Mouse (Mus musculus): ENCODE data around the gene Lmtk3. TPM values are rescaled to one million over a fixed set of nuclear protein-coding genes. Genes with fewer than 3 reads are reported as not detected.

Lmtk3 gene
- polyA plus RNA-seq, 1 experiment from 2014 or later = 3.4 TPM

Other genes starting within 250 kb of the Lmtk3 start
- gene Hsd17b14, start 228.8 kb upstream of the Lmtk3 start, polyA plus RNA-seq (2016; fragmentation: Nextera tagmentation; extraction: Ambion mirVana) = 0.55 and 1.1 TPM in 2 replicates
- 50.4 and 56.5 TPM in 2 replicates for gene Bcat2, start 213.6 kb upstream of the Lmtk3 start, polyA plus RNA-seq (2016; fragmentation: Nextera tagmentation; extraction: Ambion mirVana)
- gene Fgf21, start 168.2 kb upstream of the Lmtk3 start, polyA plus RNA-seq (2016; fragmentation: Nextera tagmentation; extraction: Ambion mirVana) = not detected in 2 replicates
- gene Fut1, start 166.4 kb upstream of the Lmtk3 start, polyA plus RNA-seq (2016; fragmentation: Nextera tagmentation; extraction: Ambion mirVana) = not detected in 2 replicates
- 0.13 and 0.17 TPM in 2 replicates for gene Izumo1, start 161.9 kb upstream of the Lmtk3 start, polyA plus RNA-seq (2016; fragmentation: Nextera tagmentation; extraction: Ambion mirVana)
- 11.7 and 13.4 TPM in 2 replicates for gene Rasip1, start 156.2 kb upstream of the Lmtk3 start, polyA plus RNA-seq (2016; fragmentation: Nextera tagmentation; extraction: Ambion mirVana)
- gene Mamstr, start 143.8 kb upstream of the Lmtk3 start, polyA plus RNA-seq (2016; fragmentation: Nextera tagmentation; extraction: Ambion mirVana) = 5.7 and 5.9 TPM in 2 replicates
- gene Fut2, start 117.3 kb upstream of the Lmtk3 start, polyA plus RNA-seq (2016; fragmentation: Nextera tagmentation; extraction: Ambion mirVana) = 0.15 TPM in 2 replicates
- 0.13 and 0.23 TPM in 2 replicates for gene Ntn5, start 99.7 kb upstream of the Lmtk3 start, polyA plus RNA-seq (2016; fragmentation: Nextera tagmentation; extraction: Ambion mirVana)
- gene Sec1, start 89.3 kb upstream of the Lmtk3 start, polyA plus RNA-seq (2016; fragmentation: Nextera tagmentation; extraction: Ambion mirVana) = 0.40 and 0.74 TPM in 2 replicates
- gene Car11, start 83.9 kb upstream of the Lmtk3 start, polyA plus RNA-seq (2016; fragmentation: Nextera tagmentation; extraction: Ambion mirVana) = 8.8 and 12.6 TPM in 2 replicates
- gene Dbp, start 78.7 kb upstream of the Lmtk3 start, polyA plus RNA-seq (2016; fragmentation: Nextera tagmentation; extraction: Ambion mirVana) = 6.4 and 8.5 TPM in 2 replicates
- 990 and 1,038 TPM in 2 replicates for gene Rpl18, start 68.3 kb upstream of the Lmtk3 start, polyA plus RNA-seq (2016; fragmentation: Nextera tagmentation; extraction: Ambion mirVana)
- 32.5 TPM in 2 replicates for gene Sphk2, start 65.7 kb upstream of the Lmtk3 start, polyA plus RNA-seq (2016; fragmentation: Nextera tagmentation; extraction: Ambion mirVana)
- gene Fam83e, start 62.5 kb upstream of the Lmtk3 start, polyA plus RNA-seq (2016; fragmentation: Nextera tagmentation; extraction: Ambion mirVana) = 1.0 and 1.3 TPM in 2 replicates
- gene Spaca4, start 57.9 kb upstream of the Lmtk3 start, polyA plus RNA-seq (2016; fragmentation: Nextera tagmentation; extraction: Ambion mirVana) = not detected in 2 replicates
- gene Sult2b1, start 931 bp downstream of the Lmtk3 start, polyA plus RNA-seq (2016; fragmentation: Nextera tagmentation; extraction: Ambion mirVana) = 1.6 and 1.9 TPM in 2 replicates
- gene Cyth2, start 30.8 kb downstream of the Lmtk3 start, polyA plus RNA-seq (2016; fragmentation: Nextera tagmentation; extraction: Ambion mirVana) = 171 and 175 TPM in 2 replicates
- 1.6 and 2.2 TPM in 2 replicates for gene Kcnj14, start 41.0 kb downstream of the Lmtk3 start, polyA plus RNA-seq (2016; fragmentation: Nextera tagmentation; extraction: Ambion mirVana)
- 75.4 and 78.0 TPM in 2 replicates for gene Grwd1, start 47.2 kb downstream of the Lmtk3 start, polyA plus RNA-seq (2016; fragmentation: Nextera tagmentation; extraction: Ambion mirVana)
- 50.0 and 65.6 TPM in 2 replicates for gene Kdelr1, start 89.0 kb downstream of the Lmtk3 start, polyA plus RNA-seq (2016; fragmentation: Nextera tagmentation; extraction: Ambion mirVana)
- 0.35 and 0.37 TPM in 2 replicates for gene Grin2d, start 94.6 kb downstream of the Lmtk3 start, polyA plus RNA-seq (2016; fragmentation: Nextera tagmentation; extraction: Ambion mirVana)
- 0.41 and 0.65 TPM in 2 replicates for gene Syngr4, start 113.0 kb downstream of the Lmtk3 start, polyA plus RNA-seq (2016; fragmentation: Nextera tagmentation; extraction: Ambion mirVana)
- 5.0 and 6.0 TPM in 2 replicates for gene Tmem143, start 113.2 kb downstream of the Lmtk3 start, polyA plus RNA-seq (2016; fragmentation: Nextera tagmentation; extraction: Ambion mirVana)
- gene Emp3, start 137.7 kb downstream of the Lmtk3 start, polyA plus RNA-seq (2016; fragmentation: Nextera tagmentation; extraction: Ambion mirVana) = 58.4 and 59.0 TPM in 2 replicates
- 4.3 and 5.2 TPM in 2 replicates for gene Ccdc114, start 140.3 kb downstream of the Lmtk3 start, polyA plus RNA-seq (2016; fragmentation: Nextera tagmentation; extraction: Ambion mirVana)
- gene Abcc6, start 246.6 kb downstream of the Lmtk3 start, polyA plus RNA-seq (2016; fragmentation: Nextera tagmentation; extraction: Ambion mirVana) = 0.26 and 0.42 TPM in 2 replicates
- 22.3 and 24.9 TPM in 2 replicates for gene Nomo1, start 250.0 kb downstream of the Lmtk3 start, polyA plus RNA-seq (2016; fragmentation: Nextera tagmentation; extraction: Ambion mirVana)

Data from limb, embryonic 12.5 days (tissue).